Mouse (Mus musculus) cortical plate, adult 2 months (tissue): ENCODE results near the gene Ccdc57. TPM values are rescaled to one million over a fixed set of nuclear protein-coding genes. Genes with fewer than 3 reads are reported as not detected.
A peak's percentile ranks its signal among the peaks of the same experiment; 100 is the strongest.

ENCODE experiments used
- H3K27ac ChIP-seq: fragments of 200-500 bp; 2 replicates; pipeline ENCODE4 v1.5.1; 2012; ENCODE audit warnings: low read length, control low read depth, inconsistent platforms; ENCODE audit not compliant: insufficient read depth
- H3K4me1 ChIP-seq: fragments of 200-500 bp; 2 replicates; pipeline ENCODE4 v1.6.1; 2011; ENCODE audit warnings: low read length; ENCODE audit not compliant: control insufficient read depth, insufficient read depth
- H3K4me3 ChIP-seq: fragments of 200-500 bp; 2 replicates; pipeline ENCODE4 v1.5.1; 2011; ENCODE audit warnings: mild to moderate bottlenecking, low read length, control low read depth; ENCODE audit not compliant: insufficient read depth
- CTCF ChIP-seq: fragments of 200-500 bp; IDR thresholded peaks from 2 replicates; pipeline ENCODE4 v1.5.1; 2011; ENCODE audit warnings: mild to moderate bottlenecking, control low read depth, low read length; ENCODE audit not compliant: insufficient read depth; ENCODE audit errors: extremely low read depth
- POLR2A ChIP-seq: fragments of 200-500 bp; IDR thresholded peaks from 2 replicates; pipeline ENCODE4 v1.6.1; 2011; ENCODE audit warnings: mild to moderate bottlenecking, low read length, control low read depth; ENCODE audit not compliant: insufficient read depth; ENCODE audit errors: extremely low read depth
- polyA plus RNA-seq: library from polyadenylated mRNA; depleted of rRNA; stranded (reverse); fragments of >200 nt; gene quantifications from 2 replicates; pipeline ENCODE4 v1.2.3, GENCODE M21; 2012

Gene Ccdc57
- polyA plus RNA-seq, 1 experiment: 11.0 TPM

GRCm38 (mm10) chr11:120823551-120823947 lies 109.1 kb downstream of the Ccdc57 start:
- H3K4me1 ChIP-seq: no peaks in the 10 kb centered on the region
- peak overlapping the region; percentile 62 for H3K4me3 ChIP-seq
- peak overlapping the region; percentile 94 for H3K27ac ChIP-seq
- TF ChIP-seq CTCF (no peak), POLR2A (no peak)

- H3K4me3 ChIP-seq: peak overlapping the region; percentile 62
- H3K27ac ChIP-seq: peak overlapping the region; percentile 94; the same call in 1 of the 2 replicates
- no peaks in the 10 kb centered on the region for H3K4me1 ChIP-seq
- TF ChIP-seq POLR2A (no peak), CTCF (no peak)
Observed at GRCm38 (mm10) chr11:120822831-120823550, 109.7 kb downstream of the Ccdc57 start.

GRCm38 (mm10) chr11:120822321-120822720 lies 110.4 kb downstream of the Ccdc57 start:
- peak overlapping the region; percentile 62 for H3K4me3 ChIP-seq
- TF ChIP-seq CTCF: no peak
- TF ChIP-seq POLR2A: no peak
- H3K27ac ChIP-seq: no peak overlapping the region
- no peaks in the 10 kb centered on the region for H3K4me1 ChIP-seq

- H3K4me1 ChIP-seq: no peaks in the 10 kb centered on the region
- no peak overlapping the region for H3K27ac ChIP-seq
Observed at GRCm38 (mm10) chr11:120821076-120821922, 111.4 kb downstream of the Ccdc57 start.

GRCm38 (mm10) chr11:120820546-120820945 lies 112.1 kb downstream of the Ccdc57 start:
- no peak overlapping the region for H3K4me3 ChIP-seq
- H3K27ac ChIP-seq: no peak overlapping the region
- TF ChIP-seq POLR2A: no peak
- no peak for TF ChIP-seq CTCF
- no peaks in the 10 kb centered on the region for H3K4me1 ChIP-seq

More at GRCm38 (mm10) chr11:120821076-120821922, 111.4 kb downstream of the Ccdc57 start:
- no peak overlapping the region for H3K4me3 ChIP-seq
- TF ChIP-seq CTCF (no peak), POLR2A (no peak)

- Histone ChIP-seq H3K4me3 (no peak overlapping the region), H3K27ac (no peak overlapping the region), H3K4me1 (no peaks in the 10 kb centered on the region)
- TF ChIP-seq POLR2A (no peak), CTCF (no peak)
Observed at GRCm38 (mm10) chr11:120819556-120819955, 113.1 kb downstream of the Ccdc57 start.

GRCm38 (mm10) chr11:120818251-120818650 lies 114.4 kb downstream of the Ccdc57 start:
- no peaks in the 10 kb centered on the region for H3K4me1 ChIP-seq
- H3K27ac ChIP-seq: no peak overlapping the region
- no peak overlapping the region for H3K4me3 ChIP-seq
- no peak for TF ChIP-seq POLR2A
- TF ChIP-seq CTCF: no peak

- Histone ChIP-seq H3K4me1 (no peaks in the 10 kb centered on the region), H3K4me3 (no peak overlapping the region), H3K27ac (no peak overlapping the region)
- no peak for TF ChIP-seq POLR2A
- no peak for TF ChIP-seq CTCF
Observed at GRCm38 (mm10) chr11:120817358-120817757, 115.3 kb downstream of the Ccdc57 start.

- Histone ChIP-seq H3K4me1 (no peaks in the 10 kb centered on the region), H3K27ac (no peak overlapping the region), H3K4me3 (no peak overlapping the region)
- TF ChIP-seq POLR2A (no peak), CTCF (no peak)
Observed at GRCm38 (mm10) chr11:120812068-120812467, 120.6 kb downstream of the Ccdc57 start.

GRCm38 (mm10) chr11:120808010-120808409 lies 124.7 kb downstream of the Ccdc57 start:
- H3K4me3 ChIP-seq: no peak overlapping the region

More at GRCm38 (mm10) chr11:120808010-120808409, 124.7 kb downstream of the Ccdc57 start:
- TF ChIP-seq CTCF (no peak), POLR2A (no peak)
- Histone ChIP-seq H3K4me1 (no peaks in the 10 kb centered on the region), H3K27ac (no peak overlapping the region)
